Mouse (Mus musculus) layer of hippocampus, adult 11-12 months (tissue): ENCODE results near the gene Gm28635.
"Not testable (repeated sequence)": the region's sequence is repeated elsewhere in the genome, so short reads cannot be mapped to it uniquely, and the experiment has no call there.

Experiments used
- DNase-seq: peaks from one replicate; pipeline ENCODE4 v3.0.0; 2022; ENCODE audit warnings: low spot score

Gene Gm28635

GRCm38 (mm10) chr2:84688080-84688844 is 10.4 kb upstream of the Gm28635 start:
- no peak for DNase-seq

DNA sequence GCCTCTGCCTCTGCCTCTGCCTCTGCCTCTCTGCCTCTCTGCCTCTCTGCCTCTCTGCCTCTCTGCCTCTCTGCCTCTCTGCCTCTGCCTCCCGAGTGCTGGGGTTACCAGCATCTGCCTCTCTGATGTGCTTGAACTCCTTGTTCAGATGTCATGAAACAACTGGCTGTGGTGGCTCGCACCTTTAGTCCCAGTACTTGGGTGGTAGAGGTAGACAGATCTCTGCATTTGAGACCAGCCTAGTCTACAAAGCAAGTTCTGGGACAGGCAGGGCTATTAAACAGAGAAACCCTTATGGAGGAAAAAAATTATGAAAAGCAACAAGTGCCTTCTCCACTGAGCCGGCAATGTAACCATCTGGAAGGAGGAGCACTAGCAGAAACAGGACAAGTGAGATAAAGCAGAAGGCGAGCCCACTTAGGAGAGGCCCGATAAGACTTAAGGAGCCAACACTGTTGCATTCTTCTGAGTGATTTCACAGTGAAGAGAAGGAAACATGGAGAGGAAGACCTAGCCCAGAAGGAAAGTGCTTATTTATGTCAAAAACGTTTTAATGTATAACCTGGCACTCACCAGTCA is 4.9 kb upstream of the Gm28635 start:
- DNase-seq: no peak

DNA sequence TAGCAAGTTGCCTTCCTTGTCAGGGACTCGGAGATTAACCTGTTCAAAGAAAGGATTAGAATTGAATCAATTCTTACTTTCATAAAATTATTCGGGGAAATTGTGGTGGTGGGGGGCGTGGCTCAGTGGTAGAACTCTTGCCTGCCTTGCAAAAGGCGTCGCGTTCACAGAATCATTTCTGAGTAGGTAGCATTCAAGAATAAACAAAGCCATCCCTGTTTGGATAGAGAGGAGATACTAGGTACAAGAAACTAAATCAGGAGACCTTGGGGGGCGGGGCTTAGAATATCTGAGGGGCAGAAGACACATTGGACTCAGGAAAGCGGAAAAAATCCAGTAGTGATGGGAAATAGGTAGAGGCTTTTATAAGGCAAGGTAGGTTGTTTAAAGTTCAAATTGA is 1.2 kb upstream of the Gm28635 start, which contains the start of gene Tmx2:
Gene Tmx2 (minus strand): TSS at position 125 of the 400 bp plus-strand sequence.
- no peak for DNase-seq

DNA sequence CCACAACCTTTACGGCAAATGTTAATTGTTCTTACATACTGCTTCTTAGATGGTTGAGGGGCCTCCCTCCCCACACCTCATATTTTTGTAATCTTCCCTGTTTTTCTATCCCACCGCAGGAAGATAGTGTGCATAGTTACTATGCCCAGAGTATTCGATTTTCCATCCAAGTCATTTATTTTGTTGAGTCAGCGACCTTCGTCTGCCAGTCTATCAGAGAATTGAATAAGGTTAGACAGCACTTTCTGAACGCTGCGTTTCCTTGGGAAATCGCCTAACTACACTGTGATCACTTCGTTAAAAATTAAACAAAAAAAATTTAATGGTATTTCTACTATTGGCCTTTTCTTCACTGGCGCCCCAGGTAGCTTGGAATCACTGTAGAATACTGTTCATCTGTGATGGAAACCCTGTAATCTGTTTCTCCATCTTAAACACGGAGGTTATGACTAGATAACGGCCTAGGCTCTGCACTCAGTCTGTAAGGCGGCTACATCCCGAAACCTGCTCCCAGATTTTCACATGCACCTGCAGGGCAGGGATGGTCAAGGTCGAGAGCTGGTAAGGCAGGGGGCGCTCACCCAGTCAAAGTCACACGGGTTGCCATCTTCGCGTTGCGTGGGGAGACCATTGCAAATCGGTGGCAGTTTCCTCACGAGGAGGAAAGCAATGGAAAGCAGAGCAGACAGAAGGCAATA is 422 bp downstream of the Gm28635 start:
- DNase-seq: no peak

- not testable (repeated sequence) for DNase-seq
Measured at GRCm38 (mm10) chr2:84671535-84671934, 6.3 kb downstream of the Gm28635 start.

GRCm38 (mm10) chr2:84670569-84670933 is 7.3 kb downstream of the Gm28635 start, which contains the start of gene Selenoh:
TSS of gene Selenoh (minus strand) at chr2:84670770.
- DNase-seq: peak; percentile 86

- DNase-seq: no peak
Measured at GRCm38 (mm10) chr2:84669828-84670568, 7.8 kb downstream of the Gm28635 start.

DNA sequence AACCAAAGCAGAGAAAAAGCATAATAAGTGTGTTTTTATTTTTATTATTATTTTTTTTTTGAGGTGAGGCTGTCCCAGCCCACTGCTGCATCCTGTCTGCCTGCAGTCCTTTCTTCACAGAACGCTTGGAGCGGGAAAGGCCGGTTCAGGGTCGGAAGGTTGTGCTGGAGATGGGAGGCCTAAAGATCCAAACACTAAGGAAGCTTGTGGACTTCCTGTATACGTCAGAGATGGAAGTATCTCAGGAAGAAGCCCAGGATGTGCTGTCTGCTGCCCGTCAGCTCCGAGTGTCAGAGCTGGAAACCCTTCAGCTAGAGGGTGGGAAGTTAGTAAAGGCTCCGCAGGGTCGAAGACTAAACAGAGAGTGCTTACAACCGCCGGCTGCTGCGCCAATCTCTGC is 11.8 kb downstream of the Gm28635 start:
- no peak for DNase-seq

GRCm38 (mm10) chr2:84662866-84663265 is 15.0 kb downstream of the Gm28635 start:
- DNase-seq: no peak

DNA sequence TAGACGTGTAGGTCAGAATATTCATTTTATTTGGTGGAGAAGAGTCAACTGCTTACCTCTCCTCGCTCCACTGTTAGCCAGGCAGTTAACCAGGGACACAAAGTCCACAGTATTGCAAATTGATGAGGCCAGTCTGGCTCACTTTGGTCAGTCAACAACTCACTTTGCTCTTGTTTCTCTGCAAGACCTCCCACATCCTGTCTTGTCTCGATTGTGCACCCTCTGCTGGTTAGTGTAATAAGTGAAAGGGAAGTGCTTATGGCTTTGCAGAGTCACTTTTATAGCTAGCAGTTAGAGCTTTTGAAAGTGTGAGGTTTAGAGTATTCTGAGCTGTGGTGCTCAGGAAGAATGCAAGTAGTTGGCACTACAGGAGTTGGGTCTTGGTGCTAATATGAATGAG is 17.6 kb downstream of the Gm28635 start:
- DNase-seq: peak; percentile 68

GRCm38 (mm10) chr2:84658806-84659205 is 19.0 kb downstream of the Gm28635 start, which contains the start of gene Btbd18:
TSS of gene Btbd18 (plus strand) at chr2:84659079.
- no peak for DNase-seq

DNA sequence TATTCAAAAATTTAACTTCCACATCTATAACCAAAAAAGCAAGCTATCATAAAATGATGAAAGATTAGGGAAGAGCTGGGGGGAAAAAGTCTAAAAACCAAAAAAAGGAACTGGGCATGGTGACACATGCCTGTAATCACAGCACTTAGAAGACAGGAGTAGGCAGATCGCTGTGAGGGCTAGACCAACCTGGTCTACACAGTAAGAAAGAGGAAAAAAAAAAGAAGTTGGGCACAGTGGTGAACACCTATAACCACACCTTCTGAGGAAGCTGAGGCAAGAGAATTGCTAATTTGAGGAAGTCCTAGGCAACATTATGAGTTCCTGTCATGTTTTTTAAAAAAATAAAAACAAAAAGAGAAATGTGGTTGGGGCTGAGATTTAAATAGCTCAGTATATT is 22.0 kb downstream of the Gm28635 start:
- DNase-seq: no peak

DNA sequence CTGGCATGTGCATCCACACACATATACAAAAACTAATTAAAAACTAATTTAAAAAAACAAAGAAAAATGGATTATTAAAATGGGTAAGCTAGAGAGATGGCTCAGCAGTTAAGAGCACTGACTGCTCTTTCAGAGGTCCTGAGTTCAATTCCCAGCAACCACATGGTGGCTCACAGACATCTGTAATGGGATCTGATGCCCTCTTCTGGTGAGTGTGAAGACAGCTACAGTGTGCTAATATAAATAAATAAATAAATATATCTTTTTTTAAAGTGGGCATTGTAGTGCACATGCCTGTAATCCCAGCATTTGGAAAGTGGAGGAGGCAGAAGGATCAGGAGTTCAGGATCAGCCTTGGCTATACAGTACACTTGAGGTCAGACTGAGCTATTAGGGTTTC is 24.5 kb downstream of the Gm28635 start:
- no peak for DNase-seq

GRCm38 (mm10) chr2:84650464-84651195 is 27.2 kb downstream of the Gm28635 start, which contains the start of gene Ctnnd1:
TSS of gene Ctnnd1 (minus strand) at chr2:84650765.
- DNase-seq: peak; percentile 89

- no peak for DNase-seq
Measured at GRCm38 (mm10) chr2:84649674-84650073, 28.2 kb downstream of the Gm28635 start.

- DNase-seq: no peak
Measured at GRCm38 (mm10) chr2:84648369-84648768, 29.5 kb downstream of the Gm28635 start.

- DNase-seq: no peak
Measured at GRCm38 (mm10) chr2:84647051-84647568, 30.7 kb downstream of the Gm28635 start.

- no peak for DNase-seq
Measured at GRCm38 (mm10) chr2:84646138-84646537, 31.7 kb downstream of the Gm28635 start.

DNA sequence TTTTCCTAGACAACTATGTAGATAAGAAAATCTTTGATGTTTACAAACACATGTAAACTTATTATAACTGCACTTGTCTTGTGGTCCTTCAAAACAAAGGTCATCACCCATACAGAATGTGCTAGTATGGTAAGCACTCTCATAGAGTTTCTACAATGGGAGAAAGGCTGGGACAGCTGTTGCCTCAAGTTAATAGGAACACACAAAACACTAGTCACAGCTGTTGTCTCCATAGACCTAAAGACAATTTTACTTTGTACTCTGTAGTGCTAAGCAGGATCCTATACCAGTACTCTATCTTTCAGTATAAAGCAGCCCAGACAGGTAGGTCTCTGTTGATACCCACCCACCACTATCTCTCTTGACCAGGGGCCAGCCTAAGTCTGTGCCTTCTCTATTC is 37.0 kb downstream of the Gm28635 start:
- DNase-seq: no peak

DNA sequence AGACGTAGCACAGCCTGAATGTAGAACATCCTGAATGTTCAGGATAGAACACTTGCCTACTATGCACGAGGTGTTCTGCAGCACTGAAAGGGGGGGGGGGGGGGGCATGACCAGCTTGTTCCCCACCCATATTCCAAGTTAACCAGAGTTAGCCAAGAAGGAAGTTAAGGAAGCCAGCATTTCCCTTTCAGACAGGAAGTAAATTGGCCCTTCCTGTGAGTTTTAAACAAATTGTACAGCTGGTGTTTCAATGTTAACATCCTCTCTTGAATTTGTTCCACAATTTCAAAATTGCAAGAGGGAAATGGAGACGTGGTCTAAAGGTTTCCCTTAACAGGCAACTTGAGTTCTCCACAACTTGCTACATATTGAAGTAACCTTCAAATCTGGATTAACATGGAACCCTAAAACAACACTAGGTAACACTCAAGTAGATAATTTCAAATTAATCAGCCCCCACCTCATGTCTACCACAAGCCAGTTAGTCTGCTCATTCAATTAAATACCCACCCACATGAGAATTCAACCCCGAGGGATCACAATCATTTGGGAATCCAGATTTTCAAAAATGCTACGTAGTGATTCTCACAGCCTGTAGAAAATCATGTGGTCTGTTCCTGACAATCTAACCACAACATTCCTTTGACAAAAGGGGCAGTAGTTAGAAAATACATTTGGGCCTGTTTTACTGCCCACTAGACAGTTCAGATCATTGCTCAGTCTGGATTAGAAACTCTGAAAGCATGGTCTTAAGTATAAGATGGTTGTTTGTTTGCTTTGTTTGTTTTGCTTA is 39.2 kb downstream of the Gm28635 start:
- no peak for DNase-seq
